Mouse (Mus musculus): Measurements from ENCODE around the gene Gm17087.

- TF ChIP-seq CTCF (IDR thresholded peaks at IDR 0.05; ENCODE audit: extremely low read depth, insufficient read depth, low read length): no peak
- TF ChIP-seq POLR2A (IDR thresholded peaks at IDR 0.05; ENCODE audit: extremely low read depth, insufficient read depth, low read length): no peak
These were observed 34.1 kb downstream of the Gm17087 start for GRCm38 (mm10) chr17:8532609-8533008.
